Mouse (Mus musculus) kidney, adult 9 months (tissue): ENCODE data around the gene Gpx3.
"Not testable (repeated sequence)": the region's sequence is repeated elsewhere in the genome, so short reads cannot be mapped to it uniquely, and the experiment has no call there.

Experiments
- DNase-seq: peaks from one replicate; pipeline ENCODE4 v3.0.0; 2022

The Gpx3 gene

DNA sequence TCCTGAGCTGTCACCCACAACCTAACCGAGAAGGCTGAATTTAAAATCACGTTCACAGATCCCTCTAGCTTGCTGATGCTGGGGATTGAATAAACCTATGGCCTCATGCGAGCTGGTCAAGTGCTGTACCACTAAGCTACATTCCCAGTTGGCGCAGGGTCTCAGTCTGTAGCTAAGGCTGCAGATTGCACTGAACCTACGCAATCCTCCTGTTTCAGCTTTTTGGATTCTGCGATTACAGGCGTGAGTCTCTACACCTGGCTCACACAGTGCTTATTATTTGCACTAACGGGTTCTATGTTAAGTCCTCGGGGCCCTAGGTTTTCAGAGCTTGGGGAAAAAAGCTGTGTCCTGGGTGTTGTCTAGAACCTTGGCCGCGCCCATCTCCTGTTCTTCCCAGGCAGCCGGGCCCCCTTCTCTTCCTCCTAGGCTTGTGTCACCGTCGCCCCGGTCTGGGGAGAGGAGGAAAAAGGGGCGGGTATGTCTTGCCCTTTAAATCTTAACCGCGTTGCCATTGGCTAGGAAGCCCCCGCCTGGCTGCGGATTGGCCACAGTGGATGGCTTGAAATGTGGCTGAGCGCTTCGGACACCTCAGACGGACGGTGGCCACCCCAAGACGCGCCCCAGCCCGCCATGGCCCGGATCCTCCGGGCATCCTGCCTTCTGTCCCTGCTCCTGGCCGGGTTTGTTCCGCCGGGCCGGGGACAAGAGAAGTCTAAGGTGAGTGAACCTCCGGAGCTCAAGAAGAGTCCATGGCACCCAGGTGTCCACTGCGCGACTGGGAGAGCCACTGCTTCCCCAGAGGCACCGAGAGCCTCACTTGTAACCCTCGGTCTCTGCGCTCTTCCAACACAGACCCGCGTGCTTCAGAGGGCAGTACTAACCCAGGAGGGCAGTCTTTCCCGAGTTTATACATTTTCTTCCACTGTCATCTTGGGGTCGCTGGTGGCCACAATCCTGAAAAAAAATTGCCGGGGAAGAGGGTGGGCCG, at the start of gene Gpx3:
Gpx3 (plus strand) TSS at position 121 of the 991 bp plus-strand sequence.
- DNase-seq, result peak; percentile 93

- DNase-seq, result not testable (repeated sequence)
Observed at GRCm38 (mm10) chr11:54858880-54859279, 43.4 kb upstream of the Gpx3 start.

GRCm38 (mm10) chr11:54859322-54860165, 42.7 kb upstream of the Gpx3 start:
- no peak for DNase-seq

GRCm38 (mm10) chr11:54860256-54861038, 41.8 kb upstream of the Gpx3 start, which contains the start of gene Lyrm7:
TSS of gene Lyrm7 (minus strand) at chr11:54860916.
- DNase-seq, result peak; percentile 98

DNA sequence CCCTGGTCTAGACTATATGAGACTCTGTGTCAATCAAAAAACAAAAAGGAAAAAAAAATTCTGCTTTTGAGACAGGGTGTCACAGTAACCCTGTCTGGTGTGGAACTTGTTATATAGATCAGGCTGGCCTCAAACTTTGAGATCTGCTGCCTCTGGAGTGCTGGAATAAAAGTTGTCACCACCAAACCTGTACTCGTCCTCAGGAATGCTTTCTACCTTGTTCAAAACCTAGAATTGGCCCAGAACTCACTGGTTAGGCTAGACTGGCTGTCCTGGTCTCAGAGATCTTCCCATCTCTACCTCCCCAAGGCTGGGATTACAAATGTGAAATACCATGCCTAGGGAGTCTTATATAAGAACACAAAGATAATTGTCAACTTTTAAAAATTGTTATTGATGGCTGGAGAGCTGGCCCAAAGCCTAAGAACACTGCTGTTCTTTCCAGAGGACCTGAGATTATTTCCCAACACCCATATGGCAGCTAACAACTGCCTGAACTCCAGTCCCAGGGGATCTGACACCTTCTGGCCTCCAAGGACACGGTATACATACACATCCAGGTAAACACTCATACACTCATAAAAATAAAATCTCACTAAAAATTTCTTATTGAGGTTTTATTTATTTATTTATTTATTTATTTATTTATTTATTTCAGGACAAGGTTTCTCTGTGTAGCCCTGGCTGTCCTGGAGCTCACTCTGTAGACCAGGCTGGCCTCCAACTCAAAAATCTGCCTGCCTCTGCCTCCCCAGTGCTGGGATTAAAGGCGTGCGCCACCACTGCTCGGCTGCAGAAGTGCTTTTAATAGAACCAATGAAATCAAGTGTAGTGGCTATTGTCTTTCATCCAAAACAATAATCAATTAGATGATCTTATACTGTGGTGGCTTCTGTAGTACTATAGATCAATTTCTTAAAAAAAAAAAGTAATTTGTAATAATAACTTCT, 40.5 kb upstream of the Gpx3 start:
- DNase-seq, result no peak

GRCm38 (mm10) chr11:54862621-54863520, 39.4 kb upstream of the Gpx3 start:
- peak; percentile 66 for DNase-seq

DNA sequence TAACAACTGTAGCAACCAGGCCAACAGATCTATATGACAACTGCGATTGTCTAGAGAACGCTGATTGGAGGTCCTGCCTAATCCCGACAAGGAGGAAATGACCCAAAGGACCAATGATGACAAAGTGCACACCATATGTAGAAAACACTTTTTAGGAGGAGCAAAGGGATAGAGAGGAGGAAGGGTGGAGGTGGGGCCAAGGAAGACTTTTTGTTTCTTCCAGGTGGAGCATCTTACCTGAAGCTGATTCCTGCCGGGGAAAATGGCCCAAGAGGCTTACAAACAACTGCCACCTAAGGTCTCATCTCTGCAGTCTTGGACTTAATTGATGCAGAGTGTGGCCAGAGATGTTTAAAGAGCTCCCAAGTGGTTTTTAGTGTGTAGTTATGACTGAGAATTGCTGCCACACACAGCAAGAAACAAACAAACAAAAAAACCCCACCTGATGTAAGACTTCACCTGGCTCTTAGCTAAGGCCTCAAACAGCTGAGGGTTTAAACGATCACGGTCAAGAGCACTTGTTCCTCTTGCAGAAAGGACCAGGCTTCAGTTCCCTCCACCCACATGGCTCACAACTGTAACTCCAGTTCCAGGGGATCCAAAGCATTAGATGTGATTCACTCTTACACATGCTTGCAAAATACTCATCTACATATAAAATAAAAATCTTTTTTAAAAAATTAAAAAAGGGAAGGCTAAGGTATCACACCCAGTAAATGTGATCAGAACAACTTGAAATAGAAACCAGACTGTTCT, 36.7 kb upstream of the Gpx3 start:
- DNase-seq, result no peak

GRCm38 (mm10) chr11:54866119-54867048, 35.9 kb upstream of the Gpx3 start, which contains the start of gene Hint1:
TSS of gene Hint1 (plus strand) at chr11:54866383.
- DNase-seq, result peak; percentile 93

- DNase-seq, result peak; percentile 82
Observed at GRCm38 (mm10) chr11:54867049-54867385, 35.2 kb upstream of the Gpx3 start.

DNA sequence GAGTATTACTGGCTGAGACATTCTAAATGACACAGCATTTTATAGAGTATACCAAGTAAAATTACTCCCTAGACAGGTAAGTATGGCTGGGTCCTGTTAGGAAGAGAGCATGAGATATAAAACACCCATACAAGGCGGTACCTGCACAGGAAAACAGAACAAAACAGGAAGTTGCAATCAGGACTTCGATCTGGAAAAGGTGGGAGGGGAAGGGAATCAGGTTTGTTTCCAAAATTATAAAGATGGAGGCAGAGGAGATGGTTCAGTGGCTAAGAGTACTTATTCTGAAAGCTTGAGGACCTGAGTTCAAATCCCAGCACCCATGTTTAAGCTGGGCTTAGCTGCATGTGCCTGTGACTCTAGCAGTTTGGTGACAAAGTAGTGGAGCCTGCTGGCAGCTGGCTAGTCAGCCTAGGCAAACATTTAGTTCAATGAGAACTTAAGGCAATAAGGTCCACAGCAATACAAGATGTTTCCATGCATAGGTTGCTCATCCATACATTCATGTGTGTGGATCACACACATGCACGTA, 34.3 kb upstream of the Gpx3 start:
- no peak for DNase-seq

- DNase-seq, result peak; percentile 7
Observed at GRCm38 (mm10) chr11:54868445-54868844, 33.8 kb upstream of the Gpx3 start.

- peak; percentile 17 for DNase-seq
Observed at GRCm38 (mm10) chr11:54869318-54869717, 32.9 kb upstream of the Gpx3 start.

GRCm38 (mm10) chr11:54871831-54872537, 30.3 kb upstream of the Gpx3 start:
- DNase-seq, result no peak

DNA sequence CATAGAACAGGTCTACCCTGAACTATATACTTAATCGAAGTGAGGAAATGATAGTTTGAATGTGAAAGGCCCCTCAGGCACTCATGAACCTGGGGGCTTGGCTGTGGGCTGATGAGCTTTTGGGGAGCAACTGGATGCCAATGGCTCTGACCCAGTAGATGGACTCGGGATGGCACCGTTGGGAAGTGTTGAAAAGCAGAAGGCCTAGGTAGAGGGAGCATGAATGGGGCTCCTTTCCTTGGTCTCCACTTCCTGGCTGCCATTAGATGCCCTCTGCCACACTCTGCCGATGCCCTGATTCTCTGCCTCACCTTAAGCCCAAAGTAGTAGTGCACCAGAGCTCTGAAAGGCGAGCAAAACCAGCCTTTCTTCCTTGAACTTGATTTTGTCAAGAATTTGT, 26.2 kb upstream of the Gpx3 start:
- no peak for DNase-seq

- DNase-seq, result no peak
Observed at GRCm38 (mm10) chr11:54878893-54879292, 23.4 kb upstream of the Gpx3 start.

- DNase-seq, result peak; percentile 92
Observed at GRCm38 (mm10) chr11:54879434-54879833, 22.8 kb upstream of the Gpx3 start.

DNA sequence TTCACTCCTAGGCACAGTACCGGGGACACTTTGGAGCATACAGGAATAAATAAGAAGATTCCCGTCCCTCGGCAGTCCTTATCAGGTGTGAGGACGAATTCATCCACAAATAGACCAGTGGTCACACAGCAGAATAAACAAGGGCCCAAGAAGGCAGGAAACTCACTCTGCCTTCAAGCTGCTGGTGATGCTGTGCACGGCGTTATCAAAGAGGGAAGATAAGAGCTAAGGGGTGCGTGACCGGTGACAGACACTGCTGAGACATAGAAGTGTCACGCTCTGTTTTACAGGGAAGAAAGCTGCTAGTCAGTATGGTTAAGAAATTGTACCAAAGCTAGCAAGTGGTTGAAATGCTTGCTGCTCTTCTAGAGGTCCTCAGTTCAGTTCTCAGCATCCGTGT, 22.3 kb upstream of the Gpx3 start:
- DNase-seq, result no peak
